Mouse (Mus musculus) limb, embryonic 14.5 days (tissue): ENCODE measurements at regions not wholly inside any gene's neighbourhood (a gene's known extent, or its start where the extent isn't known, plus 50 kb on each side); places are given as distances from the start of the nearest gene placed in this dataset.
A peak's percentile ranks its signal among the peaks of the same experiment; 100 is the strongest.

Source experiments
- ATAC-seq: fragments of 200-750 bp; cut with Nextera tagmentation; 2 replicates; pipeline ENCODE4 v1.8.0; 2017; ENCODE audit warnings: low read depth, moderate number of reproducible peaks, moderate TSS enrichment; ENCODE audit not compliant: low FRiP score
- DNase-seq: peaks from one replicate; pipeline ENCODE4 v3.0.0-alpha.2; 2015; ENCODE audit warnings: low spot score
- H3K27ac ChIP-seq: fragments of 300-500 bp; sonication (generic); replicated peaks from 2 replicates; pipeline ENCODE4 v1.5.1; 2014; ENCODE audit warnings: low read depth, mild to moderate bottlenecking, low read length, moderate library complexity, mixed read lengths
- H3K27me3 ChIP-seq: fragments of 300-500 bp; sonication (generic); 2 replicates; pipeline ENCODE4 v1.6.1; 2014; ENCODE audit warnings: low read length, mixed read lengths; ENCODE audit not compliant: control insufficient read depth, insufficient read depth
- H3K36me3 ChIP-seq: fragments of 300-500 bp; sonication (generic); 2 replicates; pipeline ENCODE4 v1.6.1; 2014; ENCODE audit warnings: mild to moderate bottlenecking, low read length, moderate library complexity, mixed read lengths; ENCODE audit not compliant: control insufficient read depth, insufficient read depth
- H3K4me1 ChIP-seq: fragments of 300-500 bp; sonication (generic); 2 replicates; pipeline ENCODE4 v1.6.1; 2014; ENCODE audit warnings: antibody characterized with exemption, low read length, mixed read lengths; ENCODE audit not compliant: control insufficient read depth, insufficient read depth
- H3K4me2 ChIP-seq: fragments of 300-500 bp; sonication (generic); replicated peaks from 2 replicates; pipeline ENCODE4 v1.6.1; 2014; ENCODE audit warnings: low read depth, mild to moderate bottlenecking, low read length, moderate library complexity; ENCODE audit not compliant: severe bottlenecking
- H3K4me3 ChIP-seq: fragments of 300-500 bp; sonication (generic); replicated peaks from 2 replicates; pipeline ENCODE4 v1.5.1; 2014; ENCODE audit warnings: low read length
- H3K9ac ChIP-seq: fragments of 300-500 bp; sonication (generic); 2 replicates; pipeline ENCODE4 v1.6.1; 2014; ENCODE audit warnings: mild to moderate bottlenecking, low read depth, low read length, moderate library complexity; ENCODE audit not compliant: severe bottlenecking
- H3K9me3 ChIP-seq: fragments of 300-500 bp; sonication (generic); 2 replicates; pipeline ENCODE4 v1.6.1; 2016; ENCODE audit warnings: low read length; ENCODE audit not compliant: control insufficient read depth
- POLR2A ChIP-seq: fragments of 200-500 bp; IDR thresholded peaks from 2 replicates; pipeline ENCODE4 v1.8.0; 2012; ENCODE audit warnings: inconsistent platforms, mild to moderate bottlenecking, moderate library complexity, borderline replicate concordance; ENCODE audit not compliant: insufficient read depth, insufficient read length; ENCODE audit errors: extremely low read depth
- WGBS: fragments of 180-500 bp; shearing (Covaris S2); extraction: QIAGEN DNeasy Blood & Tissue Kit; methylation state at CpG from one replicate; pipeline ENCODE4 v1.1.7; 2014; 5-methylcytosine and 5-hydroxymethylcytosine counted together

DNA sequence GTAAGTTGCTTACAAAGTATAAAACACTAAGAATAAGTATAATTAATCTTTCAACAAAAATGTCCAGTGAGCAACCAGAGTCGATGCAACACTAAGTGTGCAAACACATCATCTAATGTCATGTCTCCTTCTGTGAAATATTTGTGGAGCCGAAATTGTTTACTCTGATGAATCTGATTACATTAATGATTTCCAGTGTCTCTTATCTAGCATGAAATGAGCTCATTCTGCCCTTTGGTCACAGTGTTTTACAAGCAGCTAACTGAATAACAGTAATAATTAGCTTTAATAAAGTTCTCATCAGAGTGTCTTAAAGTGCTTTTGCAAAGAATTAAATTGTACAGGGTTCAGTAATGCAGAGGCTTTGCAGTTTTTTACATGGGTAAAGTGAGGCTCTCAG lies 929.9 kb upstream of the Adgrl2 start:
- H3K36me3 ChIP-seq: no peaks in the 10 kb centered on the region
- H3K4me3 ChIP-seq: no peak overlapping the region
- H3K4me1 ChIP-seq: no peaks in the 10 kb centered on the region
- no peak overlapping the region for H3K9ac ChIP-seq
- no peak overlapping the region for H3K27ac ChIP-seq
- DNase-seq (no peak), ATAC-seq (no peak)
- 80% methylated on average over 2 of the region's 2 CpGs for WGBS
- no peaks in the 10 kb centered on the region for H3K27me3 ChIP-seq
- no peak for TF ChIP-seq POLR2A
- H3K4me2 ChIP-seq: no peak overlapping the region
- no peaks in the 10 kb centered on the region for H3K9me3 ChIP-seq

DNA sequence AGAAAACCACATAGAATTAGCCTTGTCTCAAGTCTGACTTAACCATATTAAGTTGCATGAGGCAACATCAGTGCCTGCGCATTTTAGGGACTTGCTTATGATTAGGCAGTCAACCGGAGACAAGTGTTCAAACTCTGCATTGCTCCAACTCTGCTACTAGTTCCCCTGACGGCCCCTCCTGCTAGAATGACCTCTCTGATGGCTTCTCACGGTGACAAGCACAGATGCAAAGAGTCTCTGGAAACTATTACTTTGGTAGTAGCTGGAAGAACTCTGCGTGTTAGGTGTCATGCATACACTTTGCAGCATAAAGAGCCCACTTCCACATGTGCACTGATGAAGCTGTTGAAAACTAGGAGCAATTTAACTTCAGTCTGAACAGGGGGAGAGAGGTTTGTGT lies 927.8 kb upstream of the Adgrl2 start:
- Histone ChIP-seq H3K27me3 (no peaks in the 10 kb centered on the region), H3K4me1 (no peaks in the 10 kb centered on the region), H3K4me3 (no peak overlapping the region), H3K36me3 (no peaks in the 10 kb centered on the region), H3K9ac (no peak overlapping the region), H3K4me2 (no peak overlapping the region), H3K9me3 (no peaks in the 10 kb centered on the region), H3K27ac (no peak overlapping the region)
- TF ChIP-seq POLR2A: no peak
- DNase-seq (no peak), ATAC-seq (no peak)
- WGBS: 42% methylated on average over 5 of the region's 5 CpGs

DNA sequence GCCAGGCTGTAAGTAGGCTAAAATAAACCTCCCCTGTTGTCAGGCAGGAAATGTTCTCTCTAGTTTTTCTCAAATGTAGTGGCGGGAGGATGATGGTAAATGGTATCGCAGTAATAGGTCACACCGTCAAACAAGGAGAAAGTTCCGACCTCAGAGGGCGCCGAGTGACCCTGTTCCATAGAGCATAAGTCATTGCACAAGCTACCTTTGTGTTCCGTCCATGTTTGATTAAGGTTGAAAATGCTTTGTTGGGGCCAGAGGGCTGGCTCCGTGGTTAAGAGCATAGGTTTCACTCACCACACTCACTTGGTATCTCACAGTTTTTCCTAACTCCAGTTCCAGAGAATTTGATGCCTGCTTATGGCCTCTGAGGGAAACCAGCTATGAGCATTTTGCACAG lies 920.4 kb upstream of the Adgrl2 start:
- no peaks in the 10 kb centered on the region for H3K9me3 ChIP-seq
- H3K4me1 ChIP-seq: no peaks in the 10 kb centered on the region
- no peak overlapping the region for H3K4me3 ChIP-seq
- no peak for TF ChIP-seq POLR2A
- 83% methylated on average over 8 of the region's 8 CpGs for WGBS
- no peak overlapping the region for H3K9ac ChIP-seq
- no peaks in the 10 kb centered on the region for H3K27me3 ChIP-seq
- H3K27ac ChIP-seq: no peak overlapping the region
- no peaks in the 10 kb centered on the region for H3K36me3 ChIP-seq
- ATAC-seq: no peak
- no peak for DNase-seq
- H3K4me2 ChIP-seq: no peak overlapping the region

DNA sequence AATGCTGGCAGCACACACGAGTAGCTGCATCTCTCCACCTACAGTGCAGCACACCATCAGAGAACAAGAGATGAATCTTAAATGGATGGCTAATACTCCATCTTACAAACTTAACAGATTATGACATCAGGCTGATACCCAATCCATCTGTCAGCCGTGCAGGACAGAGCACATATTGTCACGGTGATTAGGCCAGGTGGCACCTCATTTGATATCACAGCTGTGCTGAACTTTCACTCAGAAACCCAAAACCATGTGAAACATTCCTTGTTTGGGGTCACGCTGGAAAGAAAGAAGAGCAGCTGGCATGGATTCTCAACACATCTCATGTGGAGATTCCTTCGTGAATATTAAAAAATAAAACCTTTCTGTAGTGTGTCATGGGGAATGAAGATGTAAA lies 911.4 kb upstream of the Adgrl2 start:
- WGBS: 49% methylated on average over 5 of the region's 5 CpGs
- Histone ChIP-seq H3K36me3 (no peaks in the 10 kb centered on the region), H3K4me3 (no peak overlapping the region), H3K9ac (no peak overlapping the region), H3K9me3 (no peaks in the 10 kb centered on the region), H3K27ac (no peak overlapping the region), H3K4me2 (no peak overlapping the region), H3K4me1 (no peaks in the 10 kb centered on the region), H3K27me3 (no peaks in the 10 kb centered on the region)
- DNase-seq (peak; percentile 40), ATAC-seq (peak; percentile 76)
- TF ChIP-seq POLR2A: no peak

DNA sequence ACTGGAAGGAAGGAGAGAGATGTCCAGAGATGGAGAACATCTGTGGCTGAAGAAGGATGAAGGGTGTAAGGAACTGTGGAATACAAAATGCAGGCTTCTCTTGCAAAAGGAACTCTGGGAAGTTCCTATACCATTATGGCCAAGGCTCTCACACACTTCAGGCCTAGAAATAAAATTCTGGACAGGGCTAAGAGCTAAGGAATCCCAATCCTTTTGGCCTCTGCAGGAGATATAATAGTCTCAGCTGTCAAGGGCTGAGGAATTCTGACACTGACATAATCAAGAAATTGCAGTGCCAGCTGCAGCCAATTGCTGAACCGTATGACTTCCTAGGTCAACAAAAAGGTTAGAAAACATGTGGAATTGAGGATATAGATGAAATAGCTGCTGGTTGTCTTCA lies 886.2 kb upstream of the Adgrl2 start:
- no peak overlapping the region for H3K4me3 ChIP-seq
- no peaks in the 10 kb centered on the region for H3K27me3 ChIP-seq
- WGBS: 23% methylated on average over 1 of the region's 1 CpGs
- DNase-seq: no peak
- no peak overlapping the region for H3K27ac ChIP-seq
- H3K4me2 ChIP-seq: no peak overlapping the region
- no peaks in the 10 kb centered on the region for H3K9me3 ChIP-seq
- ATAC-seq: no peak
- H3K4me1 ChIP-seq: no peaks in the 10 kb centered on the region
- H3K36me3 ChIP-seq: no peaks in the 10 kb centered on the region
- no peak overlapping the region for H3K9ac ChIP-seq
- TF ChIP-seq POLR2A: no peak

DNA sequence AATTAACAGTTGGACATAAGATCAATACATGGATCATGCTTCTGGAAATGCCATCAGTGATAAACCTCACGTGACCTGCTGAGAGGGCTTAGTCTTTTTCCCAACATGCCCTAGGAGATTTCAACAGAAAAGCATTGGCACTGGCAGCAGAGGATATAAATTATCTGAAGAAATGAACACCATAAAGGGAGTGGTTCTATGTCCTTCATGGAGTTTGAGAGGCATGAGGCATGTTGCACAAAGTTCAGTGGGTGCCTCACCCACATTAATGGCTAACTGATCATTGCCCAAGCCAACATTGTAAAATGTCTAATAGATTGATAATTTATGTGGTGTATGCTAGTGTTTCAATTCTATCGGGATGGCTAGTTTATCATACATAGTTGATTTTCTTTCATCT lies 875.6 kb upstream of the Adgrl2 start:
- DNase-seq (no peak), ATAC-seq (no peak)
- H3K27ac ChIP-seq: no peak overlapping the region
- H3K36me3 ChIP-seq: no peaks in the 10 kb centered on the region
- no peak for TF ChIP-seq POLR2A
- no peaks in the 10 kb centered on the region for H3K4me1 ChIP-seq
- H3K4me3 ChIP-seq: no peak overlapping the region
- WGBS: 84% methylated on average over 2 of the region's 2 CpGs
- H3K9ac ChIP-seq: no peak overlapping the region
- no peaks in the 10 kb centered on the region for H3K27me3 ChIP-seq
- H3K9me3 ChIP-seq: peaks cover 2% of the 10 kb centered on the region
- no peak overlapping the region for H3K4me2 ChIP-seq
